Mouse (Mus musculus) T-cell, adult 2 months (primary cell): Measurements from ENCODE around the gene Stx2.
"Not testable (repeated sequence)": the region's sequence is repeated elsewhere in the genome, so short reads cannot be mapped to it uniquely, and the experiment has no call there.

Experiments used
- DNase-seq: peaks from one replicate; pipeline ENCODE4 v3.0.0; 2022; ENCODE audit warnings: low spot score

The Stx2 gene

DNA sequence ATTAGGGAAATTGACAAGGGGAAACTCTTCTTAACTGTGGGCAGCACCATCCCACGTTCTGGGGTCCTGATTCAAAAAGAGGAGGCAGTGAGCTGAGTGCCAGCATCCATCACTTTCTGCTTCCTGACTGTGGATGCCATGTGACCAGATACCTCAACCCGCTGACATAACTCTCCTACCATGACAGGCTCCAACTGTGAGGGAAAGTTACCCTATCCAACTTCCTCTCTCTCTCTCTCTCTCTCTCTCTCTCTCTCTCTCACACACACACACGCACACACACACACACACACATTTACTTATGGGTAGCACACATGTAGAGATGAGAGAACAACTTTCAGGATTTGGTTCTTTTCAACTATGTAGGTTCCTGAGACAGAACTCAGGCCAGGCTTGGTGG, 1.2 kb upstream of the Stx2 start:
- DNase-seq: no peak

GRCm38 (mm10) chr5:129008008-129008407, 366 bp downstream of the Stx2 start:
- DNase-seq: no peak

GRCm38 (mm10) chr5:129007105-129007957, 1.0 kb downstream of the Stx2 start:
- DNase-seq: no peak

DNA sequence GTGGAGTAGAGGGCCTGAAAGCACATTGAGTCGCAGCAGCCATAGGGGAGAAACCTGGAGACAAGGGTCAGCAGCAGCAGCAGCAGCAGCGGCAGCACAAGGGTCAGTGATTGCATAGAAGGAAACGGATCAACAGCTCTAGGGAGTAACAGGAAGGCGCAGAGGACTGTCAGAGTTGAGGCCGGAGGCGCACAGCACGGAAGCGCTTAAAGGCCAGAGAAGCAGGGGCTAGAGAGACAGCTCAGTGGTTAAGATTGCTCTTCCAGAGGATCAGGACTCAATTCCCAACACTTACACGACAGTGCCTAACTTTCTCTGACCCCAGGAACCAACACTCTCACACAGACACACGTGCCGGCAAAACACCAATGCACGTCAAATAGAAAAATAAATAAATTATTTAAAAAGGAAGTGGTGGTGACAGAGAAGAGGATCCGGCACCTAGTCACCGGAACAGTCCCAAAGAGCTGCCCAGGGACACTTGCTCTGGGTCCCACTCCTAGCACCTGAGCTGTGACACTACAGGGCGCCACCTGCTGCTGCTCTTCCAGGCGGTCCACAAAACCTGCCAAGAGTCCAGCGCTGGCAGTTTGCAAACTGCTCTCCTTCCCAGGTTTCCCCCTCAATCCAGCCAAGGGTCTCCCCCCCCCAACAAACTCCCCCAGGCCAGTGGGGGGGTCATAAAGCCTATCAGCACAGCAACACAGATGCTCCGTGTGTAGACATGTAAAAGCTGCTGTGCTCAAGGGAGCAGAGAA, 2.2 kb downstream of the Stx2 start:
- DNase-seq: no peak

DNA sequence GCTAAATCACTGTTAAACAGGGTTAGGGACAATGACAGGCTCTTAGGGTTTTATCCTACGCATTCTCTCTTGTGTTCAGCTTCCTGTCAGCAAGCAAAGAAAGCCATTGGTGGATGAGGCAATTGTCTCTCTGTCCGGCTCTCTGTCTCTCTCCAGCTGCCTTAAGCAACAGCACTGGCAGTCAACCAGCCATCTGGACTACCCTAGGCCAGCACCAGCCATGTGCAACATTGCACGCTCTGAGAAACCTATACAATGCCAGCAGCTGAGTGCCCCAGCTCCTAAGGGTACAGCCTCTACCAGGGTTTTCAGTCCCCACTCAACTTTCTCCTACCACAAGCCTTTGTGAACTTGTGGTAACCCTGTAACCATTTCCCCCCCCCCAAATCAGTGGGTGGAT, 3.0 kb downstream of the Stx2 start:
- DNase-seq: no peak

GRCm38 (mm10) chr5:129002571-129003011, 5.8 kb downstream of the Stx2 start:
- no peak for DNase-seq

GRCm38 (mm10) chr5:129000706-129001468, 7.5 kb downstream of the Stx2 start:
- DNase-seq: no peak

GRCm38 (mm10) chr5:128987141-128987954, 21.0 kb downstream of the Stx2 start:
- no peak for DNase-seq

- no peak for DNase-seq
Observed at GRCm38 (mm10) chr5:128985946-128986345, 22.4 kb downstream of the Stx2 start.

DNA sequence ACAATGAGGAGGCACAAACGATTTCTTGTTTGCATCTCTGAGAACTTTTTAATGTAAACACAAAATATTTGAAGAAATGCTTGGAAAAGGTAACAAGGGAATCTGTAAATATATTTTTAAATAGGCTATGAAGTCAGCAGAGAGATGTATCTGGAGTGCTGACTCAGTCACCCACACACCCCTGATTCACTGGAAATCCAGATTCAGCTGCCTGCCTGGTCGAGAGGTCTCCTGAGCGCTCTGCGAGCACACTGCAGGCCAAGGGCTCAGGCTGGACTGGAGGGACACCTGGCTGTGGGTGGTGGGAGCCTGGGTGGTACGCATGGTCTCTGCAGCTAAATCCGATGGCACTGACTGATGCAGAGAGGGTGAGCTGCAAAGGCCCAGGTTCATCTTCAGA, 23.8 kb downstream of the Stx2 start:
- DNase-seq: no peak

DNA sequence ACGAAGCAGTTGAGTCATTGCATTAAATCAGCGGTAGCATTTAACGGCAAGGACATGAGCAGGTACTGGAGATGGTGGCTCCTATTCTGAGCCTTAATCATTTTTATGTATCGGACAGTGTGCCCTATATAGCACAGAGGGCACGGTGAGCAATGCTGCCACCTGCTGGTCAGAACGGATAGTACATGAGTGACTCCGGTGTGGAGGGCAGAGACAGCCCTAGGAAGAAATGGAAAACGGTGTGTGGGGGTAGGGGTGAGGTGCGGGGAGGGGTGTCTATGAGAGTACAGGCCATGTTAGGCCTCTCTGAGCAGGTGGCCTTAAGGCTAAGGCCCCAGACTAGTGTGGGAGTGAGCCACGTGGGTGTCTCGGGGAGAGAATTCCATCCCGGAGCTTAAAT, 26.8 kb downstream of the Stx2 start:
- DNase-seq: peak; percentile 64

DNA sequence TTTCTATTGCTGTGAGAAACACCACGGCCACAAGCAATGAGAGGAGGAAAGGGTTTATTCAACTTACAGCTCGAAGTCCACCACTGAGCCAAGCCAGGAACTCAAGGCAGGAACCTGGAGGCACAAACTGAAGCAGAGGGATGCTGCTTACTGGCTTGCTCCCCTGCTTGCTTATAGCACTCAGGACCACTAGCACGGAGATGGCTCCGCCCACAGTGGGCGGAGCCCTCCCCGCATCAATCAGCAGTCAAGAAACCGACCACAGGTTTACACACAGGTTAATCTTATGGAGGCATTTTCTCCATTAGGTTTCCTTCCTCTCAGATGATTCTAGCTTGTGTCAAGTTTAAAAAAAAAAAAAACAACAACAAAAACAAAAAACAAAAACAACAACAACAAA, 27.5 kb downstream of the Stx2 start:
- no peak for DNase-seq

DNA sequence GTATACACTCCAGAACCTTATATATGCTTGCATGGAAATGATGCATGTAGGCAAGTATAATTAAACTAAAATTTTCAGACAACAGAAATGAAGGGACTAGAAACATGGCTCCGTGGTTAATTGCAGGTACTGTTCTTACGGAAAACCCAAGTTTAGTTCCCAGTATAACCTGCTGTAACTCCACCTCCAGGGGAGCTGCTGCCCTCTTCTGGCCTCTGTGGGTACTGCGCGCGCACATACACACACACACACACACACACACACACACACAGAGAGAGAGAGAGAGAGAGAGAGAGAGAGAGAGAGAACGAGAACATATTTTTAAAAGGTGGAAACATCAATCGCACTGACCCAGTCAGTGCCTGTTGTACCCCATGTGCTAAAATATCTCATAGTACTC, 29.4 kb downstream of the Stx2 start:
- DNase-seq: no peak

- DNase-seq: not testable (repeated sequence)
Observed at GRCm38 (mm10) chr5:128977466-128977865, 30.9 kb downstream of the Stx2 start.

DNA sequence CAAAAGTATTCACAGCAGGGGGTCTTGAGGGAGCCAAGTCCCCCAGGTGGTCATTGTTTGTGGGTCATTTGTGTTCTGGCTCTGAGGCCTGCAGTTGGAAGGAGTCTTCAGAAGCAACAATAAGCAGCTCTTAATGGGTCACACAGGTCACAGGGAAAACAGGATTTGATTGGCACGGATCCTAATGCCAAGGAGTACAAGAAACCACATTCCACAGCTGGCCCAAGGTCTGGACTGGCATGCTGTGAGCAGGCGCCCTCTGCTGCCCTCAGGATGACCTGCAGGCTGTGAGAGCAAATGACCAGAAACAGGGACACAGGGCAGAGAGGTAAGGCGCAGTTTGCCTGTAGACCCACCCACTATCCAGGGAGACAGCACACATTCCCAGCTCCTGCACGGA, 32.1 kb downstream of the Stx2 start:
- DNase-seq: no peak

GRCm38 (mm10) chr5:128971298-128971697, 37.1 kb downstream of the Stx2 start:
- DNase-seq: peak; percentile 60

DNA sequence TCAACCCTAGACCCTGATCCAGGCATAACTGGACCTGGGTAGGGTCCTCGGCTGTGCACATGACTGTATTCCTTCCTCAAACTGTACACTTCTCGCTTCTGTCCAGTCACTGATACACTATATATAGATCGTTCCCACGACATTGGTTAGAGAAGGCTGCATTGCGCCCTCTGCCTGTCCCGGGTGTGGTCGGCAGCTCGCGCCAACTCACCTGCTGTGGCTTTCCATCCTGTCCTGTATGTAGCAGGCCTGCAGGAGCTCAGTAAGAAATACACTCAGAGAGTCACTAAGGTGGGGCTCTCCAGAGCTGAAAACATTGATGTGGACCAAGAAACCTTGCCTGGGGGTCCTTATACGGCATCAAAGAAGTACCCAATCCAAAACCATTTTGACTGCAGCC, 37.5 kb downstream of the Stx2 start:
- no peak for DNase-seq

- DNase-seq: no peak
Observed at GRCm38 (mm10) chr5:128964353-128964752, 44.0 kb downstream of the Stx2 start.

GRCm38 (mm10) chr5:128958916-128959315, 49.5 kb downstream of the Stx2 start:
- no peak for DNase-seq

- not testable (repeated sequence) for DNase-seq
Observed at GRCm38 (mm10) chr5:128954371-128954770, 54.0 kb downstream of the Stx2 start.

DNA sequence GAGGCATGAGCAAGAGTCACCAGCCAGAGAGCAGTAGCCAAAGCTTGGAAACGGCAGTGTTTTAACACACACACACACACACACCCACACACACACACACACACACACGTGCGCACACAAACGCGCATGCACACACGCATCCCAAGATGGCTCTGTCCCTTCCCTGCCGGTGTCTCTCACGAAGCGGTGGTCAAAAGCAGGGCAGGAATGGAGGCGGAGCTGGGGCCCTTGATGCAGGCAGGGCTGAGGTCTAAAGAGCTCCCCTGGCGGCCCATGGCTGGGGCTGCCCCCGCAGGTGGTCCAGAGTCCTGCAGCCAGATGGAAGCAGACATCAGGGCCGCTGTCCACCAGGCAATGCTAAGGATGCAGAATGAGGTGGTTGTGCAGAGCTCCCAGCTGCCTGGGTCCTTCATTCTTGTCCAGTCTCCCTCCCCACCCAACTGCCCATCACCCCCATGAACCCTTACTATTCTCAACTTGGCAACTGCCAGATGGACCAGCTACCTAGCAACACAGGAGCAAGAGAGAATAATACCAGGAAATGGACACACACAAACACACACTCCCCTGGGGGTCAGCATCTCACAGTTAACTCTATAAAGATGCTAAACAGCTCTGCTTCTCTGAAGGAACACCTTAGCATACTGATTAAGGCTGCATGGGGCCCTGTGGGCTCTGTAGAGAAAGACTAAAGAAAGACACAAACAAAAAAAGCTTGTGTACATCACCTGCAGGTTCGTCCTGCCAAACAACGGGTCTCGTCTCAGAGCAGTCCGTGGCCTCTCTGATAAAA, 54.9 kb downstream of the Stx2 start, which contains the start of gene Rimbp2:
TSS of gene Rimbp2 (minus strand) at position 209 of the 793 bp plus-strand sequence.
- no peak for DNase-seq
